Mouse (Mus musculus) erythroblast, embryonic 14.5 days (primary cell): Measurements from ENCODE around the gene Mapk11. TPM values are rescaled to one million over a fixed set of nuclear protein-coding genes. Genes with fewer than 3 reads are reported as not detected.

Experiments used
- H3K27me3 ChIP-seq: 2 replicates; pipeline ENCODE4 v1.6.1; 2012; ENCODE audit warnings: inconsistent platforms; ENCODE audit not compliant: control insufficient read depth
- H3K36me3 ChIP-seq: 2 replicates; pipeline ENCODE4 v1.6.1; 2012; ENCODE audit warnings: mild to moderate bottlenecking, inconsistent platforms; ENCODE audit not compliant: control insufficient read depth
- H3K4me1 ChIP-seq: 2 replicates; pipeline ENCODE4 v1.6.1; 2012; ENCODE audit warnings: inconsistent platforms; ENCODE audit not compliant: control insufficient read depth
- H3K4me3 ChIP-seq: replicated peaks from 2 replicates; pipeline ENCODE3; 2012; ENCODE audit warnings: moderate library complexity, mild to moderate bottlenecking, inconsistent platforms
- H3K9me3 ChIP-seq: 2 replicates; pipeline ENCODE4 v1.6.1; 2012; ENCODE audit warnings: low read length, inconsistent platforms, mixed read lengths; ENCODE audit not compliant: control insufficient read depth
- GATA1 ChIP-seq: IDR thresholded peaks from 2 replicates; pipeline ENCODE4 v1.6.1; 2012; ENCODE audit warnings: low read length, inconsistent platforms, mixed read lengths
- TAL1 ChIP-seq: IDR thresholded peaks from 3 replicates; pipeline ENCODE4 v1.6.1; 2012; ENCODE audit warnings: low read length, inconsistent platforms, mixed read lengths
- polyA plus RNA-seq: library from polyadenylated mRNA; stranded (reverse); fragments of >175 nt; gene quantifications from 2 replicates; pipeline ENCODE4 v1.2.3, GENCODE M21; 2012

Mapk11 gene
- polyA plus RNA-seq, 1 experiment, result not detected

- Histone ChIP-seq H3K36me3 (no peaks in the 10 kb centered on the region), H3K4me3 (no peak overlapping the region), H3K9me3 (peaks cover 3% of the 10 kb centered on the region; the same call in 1 of the 2 replicates), H3K4me1 (peaks cover 11% of the 10 kb centered on the region), H3K27me3 (peaks cover 88% of the 10 kb centered on the region)
- TF ChIP-seq GATA1 (no peak), TAL1 (no peak)
These were observed 2.4 kb downstream of the Mapk11 start for GRCm38 (mm10) chr15:89147024-89147423.

- H3K36me3 ChIP-seq, result no peaks in the 10 kb centered on the region
- peaks cover 93% of the 10 kb centered on the region for H3K27me3 ChIP-seq
- peaks cover 11% of the 10 kb centered on the region for H3K4me1 ChIP-seq
- peaks cover 3% of the 10 kb centered on the region; the same call in 1 of the 2 replicates for H3K9me3 ChIP-seq
- TF ChIP-seq TAL1 (no peak), GATA1 (no peak)
- H3K4me3 ChIP-seq, result no peak overlapping the region
These were observed 2.9 kb downstream of the Mapk11 start for GRCm38 (mm10) chr15:89146537-89146936.

GRCm38 (mm10) chr15:89145813-89146350 lies 3.5 kb downstream of the Mapk11 start:
- no peaks in the 10 kb centered on the region for H3K36me3 ChIP-seq
- peaks cover 98% of the 10 kb centered on the region for H3K27me3 ChIP-seq
- peaks cover 11% of the 10 kb centered on the region for H3K4me1 ChIP-seq
- peaks cover 3% of the 10 kb centered on the region; the same call in 1 of the 2 replicates for H3K9me3 ChIP-seq
- no peak overlapping the region for H3K4me3 ChIP-seq
- no peak for TF ChIP-seq GATA1
- TF ChIP-seq TAL1, result no peak

- no peaks in the 10 kb centered on the region for H3K36me3 ChIP-seq
- H3K4me3 ChIP-seq, result no peak overlapping the region
- no peak for TF ChIP-seq TAL1
- no peak for TF ChIP-seq GATA1
- H3K9me3 ChIP-seq, result peaks cover 4% of the 10 kb centered on the region; the same call in 1 of the 2 replicates
- peaks cover 98% of the 10 kb centered on the region for H3K27me3 ChIP-seq
- H3K4me1 ChIP-seq, result peaks cover 11% of the 10 kb centered on the region
These were observed 4.5 kb downstream of the Mapk11 start for GRCm38 (mm10) chr15:89144965-89145364.

- H3K27me3 ChIP-seq, result peaks cover 98% of the 10 kb centered on the region
- H3K9me3 ChIP-seq, result peaks cover 4% of the 10 kb centered on the region; the same call in 1 of the 2 replicates
- no peak for TF ChIP-seq GATA1
- TF ChIP-seq TAL1, result no peak
- peaks cover 5% of the 10 kb centered on the region for H3K4me1 ChIP-seq
- H3K4me3 ChIP-seq, result no peak overlapping the region
- H3K36me3 ChIP-seq, result no peaks in the 10 kb centered on the region
These were observed 6.3 kb downstream of the Mapk11 start for GRCm38 (mm10) chr15:89143134-89143533.

GRCm38 (mm10) chr15:89141905-89142304 lies 7.5 kb downstream of the Mapk11 start:
- Histone ChIP-seq H3K9me3 (peaks cover 2% of the 10 kb centered on the region; the same call in 1 of the 2 replicates), H3K4me3 (no peak overlapping the region), H3K36me3 (no peaks in the 10 kb centered on the region), H3K4me1 (peaks cover 5% of the 10 kb centered on the region), H3K27me3 (peaks cover 96% of the 10 kb centered on the region)
- no peak for TF ChIP-seq TAL1
- no peak for TF ChIP-seq GATA1

- Histone ChIP-seq H3K36me3 (no peaks in the 10 kb centered on the region), H3K4me1 (peaks cover 2% of the 10 kb centered on the region), H3K9me3 (peaks cover 2% of the 10 kb centered on the region; the same call in 1 of the 2 replicates), H3K27me3 (peaks cover 95% of the 10 kb centered on the region), H3K4me3 (no peak overlapping the region)
- TF ChIP-seq TAL1 (no peak), GATA1 (no peak)
These were observed 8.0 kb downstream of the Mapk11 start for GRCm38 (mm10) chr15:89141443-89141842.

GRCm38 (mm10) chr15:89140659-89141252 lies 8.7 kb downstream of the Mapk11 start, which contains the start of gene Mapk12:
Gene Mapk12 (minus strand): TSS chr15:89140703.
- Histone ChIP-seq H3K4me1 (no peaks in the 10 kb centered on the region), H3K4me3 (no peak within 1 kb of the TSS), H3K9me3 (0 out of 2 replicates have a peak, but pooled peaks cover 2% of the 10 kb centered on the region), H3K36me3 (no peaks in the 10 kb centered on the region), H3K27me3 (peaks cover 90% of the 10 kb centered on the region)
- TF ChIP-seq TAL1, result no peak
- no peak for TF ChIP-seq GATA1

- Histone ChIP-seq H3K36me3 (no peaks in the 10 kb centered on the region), H3K9me3 (0 out of 2 replicates have a peak, but pooled peaks cover 2% of the 10 kb centered on the region), H3K4me3 (no peak overlapping the region), H3K27me3 (peaks cover 90% of the 10 kb centered on the region), H3K4me1 (no peaks in the 10 kb centered on the region)
- TF ChIP-seq TAL1, result no peak
- no peak for TF ChIP-seq GATA1
These were observed 9.3 kb downstream of the Mapk11 start for GRCm38 (mm10) chr15:89140048-89140658.
